Mouse (Mus musculus): ENCODE results near the gene Lyg1. TPM values are rescaled to one million over a fixed set of nuclear protein-coding genes. Genes with fewer than 3 reads are reported as not detected.

The Lyg1 gene
- polyA plus RNA-seq, 1 experiment from 2014 or later, result not detected

DNA sequence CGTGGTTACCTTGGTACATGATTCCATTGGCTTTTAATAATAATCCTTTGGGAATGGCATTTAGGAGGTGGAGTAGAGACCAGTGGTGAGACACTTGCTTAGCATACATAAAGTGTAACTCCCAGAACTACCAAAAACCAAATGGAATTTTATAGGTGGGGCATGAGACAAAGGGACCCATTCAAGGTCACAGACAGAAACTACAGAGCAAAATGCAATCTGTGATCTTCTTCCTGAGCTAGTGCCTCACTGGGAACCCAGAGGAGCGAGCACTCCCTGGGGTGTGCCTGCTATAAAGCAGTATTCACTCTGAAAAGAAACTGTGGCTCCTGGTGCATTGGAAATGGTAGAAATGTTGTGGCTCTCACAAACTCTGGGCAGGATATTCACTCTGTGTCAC, 8.7 kb downstream of the Lyg1 start:
- no peaks in the 10 kb centered on the region for H3K9me3 ChIP-seq (replicated peaks)
- WGBS (ENCODE audit: insufficient replicate concordance), result 59% methylated on average over 2 of the region's 2 CpGs
- no peak for ATAC-seq
- no peak overlapping the region for H3K27ac ChIP-seq
- no peak overlapping the region for H3K9ac ChIP-seq
- no peaks in the 10 kb centered on the region for H3K36me3 ChIP-seq
- no peaks in the 10 kb centered on the region for H3K27me3 ChIP-seq (replicated peaks)
- H3K4me3 ChIP-seq, result no peak overlapping the region
- no peaks in the 10 kb centered on the region for H3K4me1 ChIP-seq
- no peak overlapping the region for H3K4me2 ChIP-seq

- WGBS (ENCODE audit: insufficient replicate concordance), result 18% methylated on average over 3 of the region's 3 CpGs
- no peak overlapping the region for H3K4me3 ChIP-seq
- no peak for ATAC-seq
Measured at GRCm38 (mm10) chr1:37931806-37932205, 25.8 kb downstream of the Lyg1 start.

GRCm38 (mm10) chr1:37925971-37926370, 31.6 kb downstream of the Lyg1 start:
- no peaks in the 10 kb centered on the region for H3K36me3 ChIP-seq
- no peaks in the 10 kb centered on the region for H3K27me3 ChIP-seq (replicated peaks)
- 61% methylated on average over 8 of the region's 8 CpGs for WGBS (ENCODE audit: insufficient replicate concordance)
- H3K9ac ChIP-seq, result no peak overlapping the region
- H3K4me2 ChIP-seq, result no peak overlapping the region
- H3K4me1 ChIP-seq, result no peaks in the 10 kb centered on the region
- H3K9me3 ChIP-seq (replicated peaks), result no peaks in the 10 kb centered on the region
- no peak for ATAC-seq
- H3K4me3 ChIP-seq, result no peak overlapping the region
- no peak overlapping the region for H3K27ac ChIP-seq

More at GRCm38 (mm10) chr1:37931806-37932205, 25.8 kb downstream of the Lyg1 start:
- H3K9me3 ChIP-seq (replicated peaks), result no peaks in the 10 kb centered on the region
- no peaks in the 10 kb centered on the region for H3K27me3 ChIP-seq (replicated peaks)
- no peak overlapping the region for H3K4me2 ChIP-seq
- H3K27ac ChIP-seq, result no peak overlapping the region
- no peak overlapping the region for H3K9ac ChIP-seq
- H3K36me3 ChIP-seq, result no peaks in the 10 kb centered on the region
- H3K4me1 ChIP-seq, result no peaks in the 10 kb centered on the region

- H3K9ac ChIP-seq, result no peak overlapping the region
- H3K27me3 ChIP-seq (replicated peaks), result 0 out of 2 replicates have a peak, but pooled peaks cover 5% of the 10 kb centered on the region
- no peaks in the 10 kb centered on the region for H3K9me3 ChIP-seq (replicated peaks)
- no peak overlapping the region for H3K27ac ChIP-seq
- H3K36me3 ChIP-seq, result no peaks in the 10 kb centered on the region
- no peak overlapping the region for H3K4me3 ChIP-seq
- 55% methylated on average over 8 of the region's 8 CpGs for WGBS (ENCODE audit: insufficient replicate concordance)
- no peak for ATAC-seq
- no peaks in the 10 kb centered on the region for H3K4me1 ChIP-seq
- H3K4me2 ChIP-seq, result no peak overlapping the region
Measured at GRCm38 (mm10) chr1:37922536-37922935, 35.0 kb downstream of the Lyg1 start.

DNA sequence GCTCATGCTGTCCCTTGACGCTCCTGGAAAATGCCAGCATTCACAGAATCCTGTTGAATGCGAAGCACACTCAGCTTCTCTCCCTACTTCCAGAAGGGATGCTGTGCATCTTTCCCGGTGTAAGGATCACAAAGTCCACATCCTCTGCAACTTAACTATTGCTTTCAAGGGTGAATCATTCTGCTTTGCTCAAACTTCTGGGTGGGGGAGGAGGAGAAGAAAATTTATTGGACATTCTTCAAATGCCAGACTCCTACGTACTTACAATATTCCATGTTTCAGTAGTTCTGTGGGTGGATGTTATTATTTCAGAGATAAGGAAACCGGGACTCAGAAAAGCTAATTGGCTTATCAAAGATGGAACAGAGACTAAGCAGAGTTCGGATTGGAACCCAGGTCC, 39.5 kb downstream of the Lyg1 start:
- Histone ChIP-seq H3K4me3 (no peak overlapping the region), H3K9ac (no peak overlapping the region), H3K27ac (no peak overlapping the region), H3K27me3 (replicated peaks) (0 out of 2 replicates have a peak, but pooled peaks cover 10% of the 10 kb centered on the region), H3K36me3 (no peaks in the 10 kb centered on the region), H3K9me3 (replicated peaks) (no peaks in the 10 kb centered on the region), H3K4me1 (no peaks in the 10 kb centered on the region), H3K4me2 (no peak overlapping the region)
- no peak for ATAC-seq
- WGBS (ENCODE audit: insufficient replicate concordance), result 52% methylated on average over 6 of the region's 6 CpGs

GRCm38 (mm10) chr1:37917666-37918065, 39.9 kb downstream of the Lyg1 start:
- Histone ChIP-seq H3K4me3 (no peak overlapping the region), H3K4me1 (no peaks in the 10 kb centered on the region), H3K27me3 (replicated peaks) (0 out of 2 replicates have a peak, but pooled peaks cover 10% of the 10 kb centered on the region), H3K36me3 (no peaks in the 10 kb centered on the region), H3K9me3 (replicated peaks) (no peaks in the 10 kb centered on the region), H3K9ac (no peak overlapping the region), H3K27ac (no peak overlapping the region), H3K4me2 (no peak overlapping the region)
- 59% methylated on average over 13 of the region's 13 CpGs for WGBS (ENCODE audit: insufficient replicate concordance)
- no peak for ATAC-seq

- ATAC-seq, result no peak
- H3K27ac ChIP-seq, result no peak within 1 kb of the TSS
- no peaks in the 10 kb centered on the region for H3K36me3 ChIP-seq
- 0 out of 2 replicates have a peak, but pooled peaks cover 10% of the 10 kb centered on the region for H3K27me3 ChIP-seq (replicated peaks)
- 59% methylated on average over 5 of the region's 5 CpGs for WGBS (ENCODE audit: insufficient replicate concordance)
- no peak within 1 kb of the TSS for H3K9ac ChIP-seq
- no peak within 1 kb of the TSS for H3K4me2 ChIP-seq
- H3K9me3 ChIP-seq (replicated peaks), result no peaks in the 10 kb centered on the region
- no peaks in the 10 kb centered on the region for H3K4me1 ChIP-seq
- no peak within 1 kb of the TSS for H3K4me3 ChIP-seq
Measured at GRCm38 (mm10) chr1:37916393-37916792, 41.2 kb downstream of the Lyg1 start, which contains the start of gene Lyg2. Gene Lyg2, minus strand, starts transcription at chr1:37916493.

- H3K4me3 ChIP-seq, result no peak overlapping the region
- no peak overlapping the region for H3K4me2 ChIP-seq
- no peaks in the 10 kb centered on the region for H3K36me3 ChIP-seq
- H3K27me3 ChIP-seq (replicated peaks), result 0 out of 2 replicates have a peak, but pooled peaks cover 7% of the 10 kb centered on the region
- no peak overlapping the region for H3K27ac ChIP-seq
- no peak overlapping the region for H3K9ac ChIP-seq
- 67% methylated on average over 2 of the region's 2 CpGs for WGBS (ENCODE audit: insufficient replicate concordance)
- no peaks in the 10 kb centered on the region for H3K4me1 ChIP-seq
- no peak for ATAC-seq
- H3K9me3 ChIP-seq (replicated peaks), result no peaks in the 10 kb centered on the region
Measured at GRCm38 (mm10) chr1:37912751-37913150, 44.8 kb downstream of the Lyg1 start.

GRCm38 (mm10) chr1:37903178-37903577, 54.4 kb downstream of the Lyg1 start:
- H3K36me3 ChIP-seq, result peaks cover 24% of the 10 kb centered on the region
- ATAC-seq, result no peak
- no peak overlapping the region for H3K9ac ChIP-seq
- H3K27me3 ChIP-seq (replicated peaks), result no peaks in the 10 kb centered on the region
- H3K4me3 ChIP-seq, result no peak overlapping the region
- WGBS (ENCODE audit: insufficient replicate concordance), result 28% methylated on average over 6 of the region's 6 CpGs
- H3K27ac ChIP-seq, result no peak overlapping the region
- H3K9me3 ChIP-seq (replicated peaks), result no peaks in the 10 kb centered on the region
- no peak overlapping the region for H3K4me2 ChIP-seq
- no peaks in the 10 kb centered on the region for H3K4me1 ChIP-seq

- H3K27me3 ChIP-seq (replicated peaks), result no peaks in the 10 kb centered on the region
- H3K9me3 ChIP-seq (replicated peaks), result no peaks in the 10 kb centered on the region
- H3K4me3 ChIP-seq, result no peak overlapping the region
- 65% methylated on average over 6 of the region's 6 CpGs for WGBS (ENCODE audit: insufficient replicate concordance)
- ATAC-seq, result no peak
- no peak overlapping the region for H3K4me2 ChIP-seq
- no peaks in the 10 kb centered on the region for H3K4me1 ChIP-seq
- no peak overlapping the region for H3K9ac ChIP-seq
- no peak overlapping the region for H3K27ac ChIP-seq
- H3K36me3 ChIP-seq, result peaks cover 53% of the 10 kb centered on the region
Measured at GRCm38 (mm10) chr1:37900288-37900687, 57.3 kb downstream of the Lyg1 start.

GRCm38 (mm10) chr1:37899816-37900215, 57.7 kb downstream of the Lyg1 start:
- H3K4me1 ChIP-seq, result no peaks in the 10 kb centered on the region
- H3K4me2 ChIP-seq, result no peak overlapping the region
- H3K4me3 ChIP-seq, result no peak overlapping the region
- H3K9ac ChIP-seq, result no peak overlapping the region
- no peaks in the 10 kb centered on the region for H3K27me3 ChIP-seq (replicated peaks)
- peaks cover 58% of the 10 kb centered on the region for H3K36me3 ChIP-seq
- ATAC-seq, result no peak
- H3K27ac ChIP-seq, result no peak overlapping the region
- no peaks in the 10 kb centered on the region for H3K9me3 ChIP-seq (replicated peaks)
- WGBS (ENCODE audit: insufficient replicate concordance), result 82% methylated on average over 4 of the region's 4 CpGs
